Mouse (Mus musculus): Measurements from ENCODE around the gene Zfp384.

DNA sequence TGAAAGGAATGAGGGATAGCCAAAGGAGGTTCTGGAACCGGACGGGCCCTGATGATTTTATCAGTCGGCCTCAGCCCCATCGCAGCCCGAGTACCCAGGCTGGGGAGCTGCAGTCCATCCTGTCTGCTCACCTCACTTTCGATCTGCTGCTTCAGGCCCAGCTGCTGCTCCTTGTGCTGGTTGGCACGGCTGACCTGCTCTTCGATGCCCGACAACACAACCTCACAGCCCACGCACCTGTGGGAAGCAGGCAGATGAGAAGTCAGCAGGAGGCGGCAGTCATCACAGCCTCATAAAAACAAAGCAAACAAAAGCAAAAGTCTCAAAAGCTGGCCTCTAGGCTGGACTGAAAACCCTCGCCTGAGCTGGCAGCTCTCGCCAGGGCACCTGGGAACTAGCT lies 49.0 kb upstream of the Zfp384 start:
- TF ChIP-seq CTCF (IDR thresholded peaks at IDR 0.05), result no peak
- no peak for TF ChIP-seq EP300 (IDR thresholded peaks at IDR 0.05; ENCODE audit: insufficient read depth, low read depth, low read length)
- TF ChIP-seq POLR2A (IDR thresholded peaks at IDR 0.05; ENCODE audit: insufficient read depth, low read depth, low read length), result no peak
